Mouse (Mus musculus): Measurements from ENCODE around the gene 4933424G06Rik. TPM values are rescaled to one million over a fixed set of nuclear protein-coding genes. Genes with fewer than 3 reads are reported as not detected.

4933424G06Rik gene
- polyA plus RNA-seq, 1 experiment from 2014 or later = 0.43 TPM

DNA sequence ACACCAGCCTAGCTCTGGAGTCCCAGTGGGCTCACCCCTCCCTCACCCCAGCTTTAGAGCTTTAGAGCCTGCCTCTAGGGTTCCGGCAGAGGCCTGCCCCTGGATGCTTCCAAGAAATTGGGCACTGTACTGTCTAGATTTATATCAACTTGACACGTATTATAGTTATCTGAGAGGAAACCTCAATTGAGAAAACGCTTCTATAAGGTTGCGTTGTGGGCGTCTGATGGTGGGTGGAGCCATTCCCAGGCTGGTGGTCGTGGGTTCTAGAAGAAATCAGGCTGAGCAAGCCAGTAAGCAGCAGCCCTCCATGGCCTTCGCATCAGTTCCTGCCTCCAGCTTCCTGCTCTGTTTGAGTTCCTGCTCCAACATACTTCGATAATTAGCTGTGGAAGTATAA is 51.1 kb downstream of the 4933424G06Rik start:
- H3K4me2 ChIP-seq = no peak overlapping the region
- H3K4me3 ChIP-seq = no peak overlapping the region
- no peak for ATAC-seq (ENCODE audit: low FRiP score)

DNA sequence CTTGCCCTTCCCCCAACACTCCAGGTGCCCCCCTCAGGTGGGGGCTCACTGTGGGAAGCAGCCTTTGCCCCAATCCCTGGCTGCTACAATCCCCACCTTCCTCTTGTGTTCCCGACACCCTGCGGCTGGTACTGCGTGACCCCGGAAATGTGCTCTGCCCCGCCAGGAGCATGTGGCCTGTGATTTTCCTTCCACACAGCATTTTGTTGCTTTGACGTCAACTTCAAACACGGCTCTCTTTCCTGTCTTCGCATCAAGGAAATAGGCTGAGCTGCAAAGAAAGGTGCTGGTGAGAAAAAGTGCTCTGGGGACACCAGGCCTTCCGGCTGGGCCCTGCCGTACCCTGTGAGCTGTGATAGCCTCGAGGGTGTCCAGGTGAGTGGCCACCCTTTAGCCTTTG is 51.6 kb downstream of the 4933424G06Rik start, which contains the start of gene Zap70:
Zap70 (plus strand) TSS at position 231 of the 400 bp plus-strand sequence.
- Histone ChIP-seq H3K4me3 (no peak within 1 kb of the TSS), H3K36me3 (no peaks in the 10 kb centered on the region)
- ATAC-seq (ENCODE audit: low FRiP score) = no peak

More for the DNA sequence above, 51.1 kb downstream of the 4933424G06Rik start:
- Histone ChIP-seq H3K4me1 (replicated peaks) (no peaks in the 10 kb centered on the region), H3K9ac (no peak overlapping the region), H3K27ac (no peak overlapping the region), H3K36me3 (no peaks in the 10 kb centered on the region), H3K9me3 (no peaks in the 10 kb centered on the region), H3K27me3 (no peaks in the 10 kb centered on the region)
- 89% methylated on average over 8 of the region's 8 CpGs for WGBS

DNA sequence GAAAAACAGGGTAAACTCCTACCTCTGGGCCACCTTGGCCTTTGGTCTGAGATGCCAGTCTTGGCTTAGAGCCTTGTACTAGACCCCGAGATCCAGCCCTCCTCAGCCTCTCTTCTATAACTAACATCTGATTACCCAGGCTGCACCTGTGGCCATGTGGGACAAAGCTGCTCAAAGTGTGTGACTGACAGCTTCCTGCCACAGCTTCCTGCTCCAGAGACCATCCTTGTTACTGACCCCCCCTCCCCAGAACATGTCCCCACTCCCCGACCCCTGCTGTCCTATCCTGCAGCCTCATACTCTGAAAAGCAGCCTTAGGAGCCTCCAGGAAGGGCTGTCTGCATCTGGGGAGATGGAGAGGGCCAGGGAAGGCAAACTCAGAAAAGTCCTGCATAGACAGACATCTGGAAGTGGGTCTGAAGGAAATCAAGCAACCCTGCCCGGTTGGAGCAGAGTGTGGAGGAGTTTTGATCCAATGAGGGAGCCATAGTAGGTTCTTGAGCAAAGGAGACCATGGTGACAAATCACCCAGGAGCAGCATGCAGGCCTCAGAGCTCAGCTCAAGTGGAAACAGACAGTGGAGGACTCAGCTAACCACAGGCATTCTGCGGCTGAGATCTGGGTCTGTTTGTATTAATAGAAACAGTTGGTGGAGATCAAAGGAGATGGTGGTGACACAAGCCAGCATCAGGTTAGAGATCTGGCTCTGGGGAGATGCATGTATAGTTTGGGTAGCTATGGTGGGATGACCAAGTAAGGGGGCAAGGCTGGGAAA is 56.7 kb downstream of the 4933424G06Rik start:
- 69% methylated on average over 4 of the region's 4 CpGs for WGBS
- H3K36me3 ChIP-seq = no peaks in the 10 kb centered on the region
- no peak overlapping the region for H3K4me3 ChIP-seq
- no peak overlapping the region for H3K27ac ChIP-seq
- H3K4me2 ChIP-seq = no peak overlapping the region
- no peaks in the 10 kb centered on the region for H3K4me1 ChIP-seq (replicated peaks)
- H3K27me3 ChIP-seq = peaks cover 13% of the 10 kb centered on the region
- no peak overlapping the region for H3K9ac ChIP-seq
- ATAC-seq (ENCODE audit: low FRiP score) = no peak
- H3K9me3 ChIP-seq = no peaks in the 10 kb centered on the region

More for the DNA sequence above, 51.6 kb downstream of the 4933424G06Rik start, which contains the start of gene Zap70:
- no peaks in the 10 kb centered on the region for H3K4me1 ChIP-seq (replicated peaks)
- H3K9me3 ChIP-seq = no peaks in the 10 kb centered on the region
- no peak within 1 kb of the TSS for H3K9ac ChIP-seq
- no peak within 1 kb of the TSS for H3K27ac ChIP-seq
- WGBS = 88% methylated on average over 11 of the region's 11 CpGs
- H3K4me2 ChIP-seq = no peak within 1 kb of the TSS
- no peaks in the 10 kb centered on the region for H3K27me3 ChIP-seq

DNA sequence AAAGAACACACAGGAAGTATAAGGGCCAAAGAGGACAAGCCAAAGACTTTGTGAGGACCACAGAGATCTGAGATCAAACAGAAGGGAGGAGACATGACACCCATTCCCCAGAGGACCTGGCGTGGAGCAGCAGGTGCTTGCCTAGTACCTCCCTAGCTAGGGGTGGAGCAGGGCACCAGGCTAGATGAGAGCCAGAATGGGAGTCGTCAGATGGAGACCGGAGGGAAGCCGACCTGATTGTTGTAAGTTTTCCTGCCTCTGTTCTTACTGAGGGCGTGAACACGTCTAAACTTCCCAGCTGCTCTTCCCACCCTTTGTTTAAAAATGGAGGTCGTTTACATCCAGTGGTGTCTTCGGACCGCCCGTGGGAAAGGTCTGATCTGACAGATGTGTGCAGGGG is 57.4 kb downstream of the 4933424G06Rik start:
- ATAC-seq (ENCODE audit: low FRiP score) = no peak
- 52% methylated on average over 10 of the region's 10 CpGs for WGBS

DNA sequence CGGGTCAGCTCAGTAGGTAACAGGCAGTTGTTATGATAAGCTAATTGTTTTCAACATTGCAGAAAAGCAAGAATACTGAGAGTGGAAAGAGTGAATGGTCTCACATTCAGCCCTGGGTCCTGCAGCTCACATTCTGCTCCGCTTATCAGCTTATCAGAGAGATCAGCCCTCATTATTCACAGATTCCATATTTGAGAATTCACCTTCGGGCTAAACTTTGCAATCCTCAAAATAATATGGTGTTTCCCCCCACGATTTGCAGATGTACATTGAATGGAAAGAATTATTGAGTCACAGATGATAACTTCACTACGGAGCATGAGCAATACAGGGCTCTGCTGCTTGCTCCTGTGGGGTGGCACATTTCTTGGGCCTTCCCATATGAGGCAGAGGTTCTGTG is 58.8 kb downstream of the 4933424G06Rik start:
- no peak for ATAC-seq (ENCODE audit: low FRiP score)
- Histone ChIP-seq H3K4me2 (no peak overlapping the region), H3K27me3 (peaks cover 19% of the 10 kb centered on the region), H3K4me1 (replicated peaks) (no peaks in the 10 kb centered on the region), H3K9ac (no peak overlapping the region), H3K27ac (no peak overlapping the region), H3K36me3 (no peaks in the 10 kb centered on the region), H3K9me3 (no peaks in the 10 kb centered on the region), H3K4me3 (no peak overlapping the region)
- 81% methylated on average over 5 of the region's 5 CpGs for WGBS

More for the DNA sequence above, 57.4 kb downstream of the 4933424G06Rik start:
- no peak overlapping the region for H3K4me3 ChIP-seq
- no peak overlapping the region for H3K9ac ChIP-seq
- H3K4me2 ChIP-seq = no peak overlapping the region
- H3K4me1 ChIP-seq (replicated peaks) = no peaks in the 10 kb centered on the region
- no peak overlapping the region for H3K27ac ChIP-seq
- H3K27me3 ChIP-seq = peaks cover 19% of the 10 kb centered on the region
- H3K36me3 ChIP-seq = no peaks in the 10 kb centered on the region
- H3K9me3 ChIP-seq = no peaks in the 10 kb centered on the region

DNA sequence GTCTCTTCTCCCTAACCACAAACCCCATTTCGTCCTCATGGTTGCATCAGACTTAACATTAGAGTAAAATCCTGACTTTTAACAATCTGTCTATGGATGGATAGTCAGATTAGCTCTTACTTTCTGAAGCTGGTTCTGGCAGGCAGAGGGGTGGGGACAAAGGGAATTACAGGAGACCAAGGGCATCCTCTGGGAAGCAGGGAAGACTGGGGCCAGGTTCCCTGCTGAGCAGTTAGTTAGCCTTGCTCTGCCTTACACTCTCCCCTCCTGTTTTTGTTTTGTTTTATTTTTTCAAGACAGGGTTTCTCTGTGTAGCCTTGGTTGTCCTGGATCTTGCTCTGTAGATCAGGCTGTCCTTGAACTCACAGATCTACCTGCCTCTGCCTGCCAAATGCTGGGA is 60.0 kb downstream of the 4933424G06Rik start:
- Histone ChIP-seq H3K27ac (no peak overlapping the region), H3K9ac (no peak overlapping the region), H3K36me3 (no peaks in the 10 kb centered on the region), H3K4me2 (no peak overlapping the region), H3K4me3 (no peak overlapping the region), H3K27me3 (peaks cover 19% of the 10 kb centered on the region), H3K9me3 (no peaks in the 10 kb centered on the region), H3K4me1 (replicated peaks) (no peaks in the 10 kb centered on the region)
- 92% methylated on average over 1 of the region's 1 CpGs for WGBS
- ATAC-seq (ENCODE audit: low FRiP score) = no peak

DNA sequence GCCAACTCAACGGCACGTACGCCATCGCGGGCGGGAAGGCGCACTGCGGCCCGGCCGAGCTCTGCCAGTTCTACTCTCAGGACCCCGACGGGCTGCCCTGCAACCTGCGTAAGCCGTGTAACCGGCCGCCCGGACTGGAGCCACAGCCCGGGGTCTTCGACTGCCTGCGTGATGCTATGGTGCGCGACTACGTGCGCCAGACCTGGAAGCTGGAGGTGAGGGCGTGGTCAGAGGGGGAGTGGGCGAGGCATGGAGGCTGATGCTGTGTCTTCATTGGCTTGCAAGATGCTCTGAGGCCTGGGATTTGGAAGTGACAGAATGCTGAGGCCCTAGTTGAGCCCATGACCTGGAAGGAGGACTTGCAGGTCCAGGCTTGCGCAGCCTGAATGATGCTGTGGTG is 61.0 kb downstream of the 4933424G06Rik start:
- H3K4me1 ChIP-seq (replicated peaks) = no peaks in the 10 kb centered on the region
- peak overlapping the region; percentile 25; the same call in 1 of the 2 replicates for H3K4me3 ChIP-seq
- no peak overlapping the region for H3K9ac ChIP-seq
- no peaks in the 10 kb centered on the region for H3K36me3 ChIP-seq
- no peak overlapping the region for H3K27ac ChIP-seq
- H3K9me3 ChIP-seq = 0 out of 2 replicates have a peak, but pooled peaks cover 6% of the 10 kb centered on the region
- H3K4me2 ChIP-seq = peak overlapping the region; percentile 44
- WGBS = 20% methylated on average over 27 of the region's 27 CpGs
- peaks cover 19% of the 10 kb centered on the region for H3K27me3 ChIP-seq
- ATAC-seq (ENCODE audit: low FRiP score) = no peak

DNA sequence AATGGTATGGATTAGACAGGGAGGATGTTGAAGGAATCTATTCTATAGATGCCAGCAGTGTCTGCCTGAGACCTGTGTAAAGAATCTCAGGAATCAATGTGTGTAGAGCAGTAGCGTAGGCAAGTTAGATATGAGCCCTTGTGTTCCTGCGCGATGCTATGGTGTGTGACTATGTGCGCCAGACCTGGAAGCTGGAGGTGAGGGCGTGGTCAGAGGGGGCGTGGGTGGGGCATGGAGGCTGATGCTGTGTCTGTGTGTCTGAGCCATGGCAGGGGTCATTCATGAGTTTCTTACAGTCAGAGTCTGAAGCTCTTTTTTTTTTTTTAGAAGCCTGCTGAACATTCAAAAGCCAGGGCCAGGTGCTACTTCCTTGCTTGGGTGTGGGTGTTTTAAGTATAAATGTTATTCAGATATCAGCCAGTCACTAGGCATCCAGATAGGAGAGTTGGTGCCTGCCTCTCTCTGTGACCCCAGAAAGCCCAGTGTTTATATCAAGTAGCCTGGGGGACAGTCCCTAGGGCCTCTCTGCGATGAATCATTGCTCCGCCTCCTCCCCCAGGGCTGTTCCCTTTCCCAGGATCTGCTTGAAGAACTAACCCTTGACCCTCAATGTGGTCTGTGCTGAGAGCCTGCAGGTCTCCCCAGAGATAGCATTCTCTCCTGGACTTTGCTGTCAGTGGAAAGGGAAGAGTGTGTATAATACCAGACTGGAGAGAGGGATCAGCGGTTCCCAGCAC is 62.4 kb downstream of the 4933424G06Rik start:
- Histone ChIP-seq H3K36me3 (no peaks in the 10 kb centered on the region), H3K4me1 (replicated peaks) (no peaks in the 10 kb centered on the region), H3K4me2 (no peak overlapping the region), H3K27ac (no peak overlapping the region), H3K4me3 (no peak overlapping the region), H3K9me3 (0 out of 2 replicates have a peak, but pooled peaks cover 6% of the 10 kb centered on the region), H3K27me3 (peaks cover 19% of the 10 kb centered on the region), H3K9ac (no peak overlapping the region)
- no peak for ATAC-seq (ENCODE audit: low FRiP score)
- WGBS = 88% methylated on average over 9 of the region's 9 CpGs

DNA sequence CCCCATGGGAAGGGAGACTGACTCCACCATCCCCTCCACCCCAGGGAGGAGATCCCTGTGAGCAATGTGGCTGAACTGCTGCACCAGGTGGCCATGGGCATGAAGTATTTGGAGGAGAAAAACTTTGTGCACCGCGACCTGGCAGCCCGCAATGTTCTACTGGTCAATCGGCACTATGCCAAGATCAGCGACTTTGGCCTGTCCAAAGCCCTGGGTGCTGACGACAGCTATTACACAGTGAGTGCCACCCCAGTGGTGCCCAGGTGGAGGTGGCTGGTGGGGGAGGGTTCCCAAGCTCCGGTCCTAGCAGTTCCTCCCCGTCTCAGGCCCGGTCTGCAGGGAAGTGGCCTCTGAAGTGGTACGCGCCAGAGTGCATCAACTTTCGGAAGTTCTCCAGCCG is 70.8 kb downstream of the 4933424G06Rik start:
- 93% methylated on average over 13 of the region's 13 CpGs for WGBS
- H3K9ac ChIP-seq = no peak overlapping the region
- no peak overlapping the region for H3K27ac ChIP-seq
- no peak overlapping the region for H3K4me2 ChIP-seq
- 0 out of 2 replicates have a peak, but pooled peaks cover 6% of the 10 kb centered on the region for H3K27me3 ChIP-seq
- H3K4me3 ChIP-seq = no peak overlapping the region
- peaks cover 4% of the 10 kb centered on the region; the same call in 1 of the 2 replicates for H3K4me1 ChIP-seq (replicated peaks)
- H3K9me3 ChIP-seq = no peaks in the 10 kb centered on the region
- no peak for ATAC-seq (ENCODE audit: low FRiP score)
- H3K36me3 ChIP-seq = no peaks in the 10 kb centered on the region

DNA sequence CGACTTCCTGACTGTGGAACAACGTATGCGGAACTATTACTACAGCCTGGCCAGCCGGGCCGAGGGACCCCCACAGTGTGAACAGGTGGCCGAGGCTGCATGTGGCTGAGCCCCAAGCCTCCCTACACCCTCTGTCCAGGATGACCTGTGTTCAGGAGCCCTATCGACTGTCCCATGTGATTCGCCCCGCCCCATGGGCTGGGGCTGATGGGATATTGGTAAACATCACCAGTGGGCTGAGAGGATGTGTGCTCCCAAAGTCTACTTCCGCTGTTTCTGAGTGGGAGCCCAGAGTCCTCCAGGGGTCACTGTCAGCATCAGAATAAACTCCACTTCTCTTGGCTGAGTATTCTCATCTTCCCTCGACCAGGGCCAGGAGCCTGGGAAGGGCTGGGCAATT is 72.5 kb downstream of the 4933424G06Rik start:
- H3K9ac ChIP-seq = no peak overlapping the region
- no peak overlapping the region for H3K27ac ChIP-seq

DNA sequence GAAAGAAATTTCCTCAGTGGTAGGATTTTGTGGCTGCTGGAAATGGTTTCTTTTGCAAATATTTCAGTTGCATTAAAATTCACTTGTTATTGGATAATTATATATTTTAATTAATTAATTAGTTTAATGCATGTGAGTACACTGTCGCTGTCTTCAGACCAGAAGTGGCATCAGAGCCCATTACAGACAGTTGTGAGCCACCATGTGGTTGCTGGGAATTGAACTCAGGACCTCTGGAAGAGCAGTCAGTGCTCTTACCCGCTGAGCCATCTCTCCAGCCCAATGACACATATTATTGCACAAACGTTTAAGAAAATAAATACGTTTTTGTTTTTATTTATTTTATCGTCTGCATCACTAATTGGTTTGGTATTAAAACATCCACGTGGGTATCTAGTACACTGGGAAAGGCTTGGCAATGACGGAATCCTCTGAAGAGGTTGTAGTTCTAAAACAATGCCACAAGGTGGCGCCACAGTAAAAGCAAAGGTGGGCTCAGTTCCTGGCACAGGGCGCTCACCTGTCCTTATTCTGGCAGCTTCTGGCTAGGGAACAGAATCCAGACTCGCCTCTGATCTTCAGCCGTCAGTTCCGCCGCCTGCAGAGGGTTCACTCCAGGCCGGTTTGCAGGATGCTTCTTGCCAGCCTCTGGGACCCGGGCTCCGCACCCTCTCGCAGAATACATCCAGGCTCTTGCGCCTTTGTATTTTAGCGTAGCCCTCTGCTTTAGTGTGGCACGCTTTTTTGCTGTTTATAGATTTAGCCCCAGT is 74.6 kb downstream of the 4933424G06Rik start:
- WGBS = 4% methylated on average over 20 of the region's 20 CpGs
- ATAC-seq (ENCODE audit: low FRiP score) = peak; percentile 81
- peak overlapping the region; percentile 88 for H3K27ac ChIP-seq
- H3K4me2 ChIP-seq = peak overlapping the region; percentile 83
- H3K9me3 ChIP-seq = no peaks in the 10 kb centered on the region
- peak overlapping the region; percentile 45 for H3K4me3 ChIP-seq
- H3K27me3 ChIP-seq = 0 out of 2 replicates have a peak, but pooled peaks cover 6% of the 10 kb centered on the region
- peaks cover 4% of the 10 kb centered on the region; the same call in 1 of the 2 replicates for H3K36me3 ChIP-seq
- peaks cover 5% of the 10 kb centered on the region; the same call in 1 of the 2 replicates for H3K4me1 ChIP-seq (replicated peaks)
- H3K9ac ChIP-seq = peak overlapping the region; percentile 84

More for the DNA sequence above, 72.5 kb downstream of the 4933424G06Rik start:
- Histone ChIP-seq H3K27me3 (0 out of 2 replicates have a peak, but pooled peaks cover 6% of the 10 kb centered on the region), H3K9me3 (no peaks in the 10 kb centered on the region), H3K4me2 (no peak overlapping the region), H3K4me3 (no peak overlapping the region), H3K36me3 (no peaks in the 10 kb centered on the region), H3K4me1 (replicated peaks) (peaks cover 5% of the 10 kb centered on the region; the same call in 1 of the 2 replicates)
- WGBS = 81% methylated on average over 11 of the region's 11 CpGs
- no peak for ATAC-seq (ENCODE audit: low FRiP score)

Data from hindbrain, embryonic 13.5 days (tissue).